Comparison of ENCODE assay signal across 26 mouse cellular contexts in genomic region chr15:27901200-27901599, GRCm38 (mm10).
"Had no signal": no experiment of that assay in that cellular context is flagged by ENCODE, and none has a peak within 500 bp of the region (broad histone marks: within the 10 kb centered on the region; RNA-seq: fewer than 3 reads in every experiment).

No protein-coding gene starts in this region.

- H3K27me3 ChIP-seq: heart, embryonic 12.5 days; kidney, embryonic 15.5 days; limb, embryonic 12.5 days; liver, embryonic 13.5 days; liver, embryonic 15.5 days had no signal

- H3K27ac ChIP-seq: gastrocnemius, adult 2 months; heart, embryonic 10.5 days; hindbrain, embryonic 14.5 days; hindbrain, postnatal 0 days; kidney, embryonic 15.5 days; kidney, postnatal 0 days; limb, embryonic 10.5 days; limb, embryonic 12.5 days; liver, embryonic 13.5 days; liver, embryonic 15.5 days had no signal

- H3K4me2 ChIP-seq: heart, embryonic 12.5 days; hindbrain, embryonic 14.5 days; kidney, embryonic 15.5 days; limb, embryonic 12.5 days; liver, embryonic 11.5 days; liver, embryonic 13.5 days; liver, embryonic 15.5 days had no signal

- DNase-seq: gastrocnemius, adult 2 months; gastrocnemius, postnatal 10 days; gastrocnemius, postnatal 25 days; heart, adult 18-20 months; heart, postnatal 14 days; heart, postnatal 36 days; kidney, adult 11 months; kidney, adult 2 months; kidney, adult 9 months; kidney, postnatal 14 days; kidney, postnatal 36 days; layer of hippocampus, adult 9-11 months; layer of hippocampus, postnatal 36 days; liver; liver, embryonic 13.5 days had no signal

- ATAC-seq: hindbrain, postnatal 0 days; intestine, embryonic 16.5 days had no signal

- H3K9ac ChIP-seq: heart, embryonic 12.5 days; hindbrain, embryonic 14.5 days; kidney, embryonic 15.5 days; limb, embryonic 12.5 days; liver, embryonic 13.5 days; liver, embryonic 15.5 days had no signal

- H3K9me3 ChIP-seq: heart, embryonic 10.5 days; heart, embryonic 12.5 days; kidney, embryonic 15.5 days; limb, embryonic 10.5 days; limb, embryonic 12.5 days; liver, embryonic 13.5 days; liver, embryonic 15.5 days had no signal

- H3K36me3 ChIP-seq: liver, embryonic 15.5 days had no signal

- H3K4me1 ChIP-seq: liver, embryonic 13.5 days; liver, embryonic 15.5 days had no signal

- H3K4me3 ChIP-seq: gastrocnemius, adult 2 months; heart, embryonic 10.5 days; heart, embryonic 12.5 days; kidney, embryonic 15.5 days; limb, embryonic 10.5 days; limb, embryonic 12.5 days; liver, embryonic 13.5 days; liver, embryonic 15.5 days had no signal
